Comparison of ENCODE assay signal across 8 mouse cellular contexts in the genomic region with DNA sequence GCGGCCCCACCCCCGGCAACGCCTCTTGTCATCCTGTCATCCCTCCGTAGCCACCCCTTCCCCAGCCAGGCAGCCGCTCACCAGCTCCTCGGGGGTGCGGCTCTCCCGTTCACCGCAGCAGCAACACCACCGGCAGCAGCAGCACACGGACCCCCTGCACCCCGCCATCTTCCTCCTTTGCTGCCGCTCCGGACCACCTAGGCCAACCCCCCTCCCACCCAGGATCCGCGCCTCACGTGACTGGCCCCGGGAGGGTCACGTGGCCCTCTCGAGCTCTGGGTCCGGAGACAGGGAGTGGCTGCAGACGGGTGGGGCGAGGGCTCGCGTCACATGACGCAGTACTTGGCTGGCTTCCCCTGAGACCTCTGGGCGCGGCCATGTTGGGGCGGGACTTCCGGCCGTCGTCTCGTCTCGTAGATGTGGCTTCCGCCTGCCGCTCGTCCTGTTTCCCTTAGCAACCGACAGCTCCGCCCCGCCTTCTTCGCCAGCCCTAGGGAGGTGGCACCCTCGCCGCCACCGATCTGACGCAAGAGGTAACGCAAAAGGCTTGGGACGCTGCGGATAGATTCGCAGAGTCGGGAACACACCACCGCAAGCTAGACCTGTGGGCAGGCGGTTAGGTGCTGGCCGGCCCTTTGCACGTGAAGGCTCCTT. TPM values are rescaled to one million over a fixed set of nuclear protein-coding genes. Genes with fewer than 3 reads are reported as not detected.
A peak's percentile ranks its signal among the peaks of the same experiment; 100 is the strongest.
DNase-seq lines count a peak whose midpoint lies in the region; ATAC-seq and TF ChIP-seq lines count a peak whose summit lies in the region.

A gene (minus strand): TSS at position 222 of the 654 bp plus-strand sequence.
A gene (plus strand): TSS at position 478 of the 654 bp plus-strand sequence.

- H3K4me2 ChIP-seq in hindbrain, embryonic 13.5 days = peak within 1 kb of the TSS; percentile 92

- ATAC-seq in Patski = peak; percentile 85
- ATAC-seq in hindbrain, embryonic 13.5 days (ENCODE audit: low FRiP score) = peak; percentile 94

- in situ Hi-C loops in Patski (cut with MboI; ENCODE audit: low pct_unique_long_range_greater_than_20kb) = no loop called here

- POLR2A ChIA-PET in Patski (lab: Charles Lee) = interaction anchor here (1.1 kb wide), 1 partner anchor 14 kb away, joined by 3 read pairs; no protein-coding TSS in a partner anchor

- peaks cover 62% of the 10 kb centered on the region for H3K4me1 ChIP-seq in hindbrain, embryonic 13.5 days (replicated peaks)

- H3K9me3 ChIP-seq in hindbrain, embryonic 13.5 days = no peaks in the 10 kb centered on the region

- H3K27me3 ChIP-seq in Patski = no peaks in the 10 kb centered on the region
- no peaks in the 10 kb centered on the region for H3K27me3 ChIP-seq in hindbrain, embryonic 13.5 days

- DNase-seq in Patski (ENCODE audit: low read depth, low spot score) = peak; percentile 93
- DNase-seq in cerebellum, postnatal 14 days = peak; percentile 100
- DNase-seq in frontal cortex, postnatal 14 days (ENCODE audit: low spot score in 2 of 2) = peak; percentile 99
- peak; percentile 98 to 99 for DNase-seq in layer of hippocampus, postnatal 25 days (ENCODE audit: extremely low spot score in 1 of 2, low spot score in 1 of 2)
- DNase-seq in lung, postnatal 25 days (ENCODE audit: low spot score) = peak; percentile 100
- DNase-seq in retina, embryonic 14.5 days (ENCODE audit: low spot score) = peak; percentile 100
- peak; percentile 98 for DNase-seq in thymus, postnatal 4 days

- under 1% methylated on average over 54 of the region's 54 CpGs for WGBS in hindbrain, embryonic 13.5 days

- H3K36me3 ChIP-seq in hindbrain, embryonic 13.5 days = peaks cover 34% of the 10 kb centered on the region

- peak within 1 kb of the TSS; percentile 95 for H3K27ac ChIP-seq in hindbrain, embryonic 13.5 days

- no peak for TF ChIP-seq CTCF in Patski (IDR thresholded peaks at IDR 0.05)

- CTCF ChIA-PET in Patski (lab: Charles Lee) = interaction anchor here (1.6 to 1.9 kb wide), 2 partner anchors 27 to 78 kb away, joined by 4 to 8 read pairs; no protein-coding TSS in a partner anchor

- peak within 1 kb of the TSS; percentile 89 for H3K4me3 ChIP-seq in hindbrain, embryonic 13.5 days

- peak within 1 kb of the TSS; percentile 89 for H3K9ac ChIP-seq in hindbrain, embryonic 13.5 days

RNA-seq across cellular contexts. Expression of the first gene that starts in this region (rescaled TPM):
- polyA plus RNA-seq in Patski (2021) = 9.2 TPM
- 30.7 and 32.8 TPM in 2 replicates for polyA plus RNA-seq in hindbrain, embryonic 13.5 days (2015; fragmentation: Nextera tagmentation; extraction: Ambion mirVana)
- total RNA-seq in layer of hippocampus, postnatal 25 days (2021) = 10 to 100 TPM; 70.9 to 73.9 TPM

RNA-seq across cellular contexts. Expression of the second gene that starts in this region (rescaled TPM):
- polyA plus RNA-seq in Patski (2021) = 20.0 TPM
- 22.1 and 22.3 TPM in 2 replicates for polyA plus RNA-seq in hindbrain, embryonic 13.5 days (2015; fragmentation: Nextera tagmentation; extraction: Ambion mirVana)
- 10 to 100 TPM; 28.7 to 31.9 TPM for total RNA-seq in layer of hippocampus, postnatal 25 days (2021)

Comparison
In these comparisons a context has a peak if more than half of its experiments do, and no peak if none do; other contexts are left out.
1. Peak in every context shown above with its lines: DNase-seq, ATAC-seq, H3K4me3 ChIP-seq and H3K27ac ChIP-seq.